Mouse (Mus musculus): Measurements from ENCODE around the gene Dst.

GRCm38 (mm10) chr1:33943943-33944342, 35.9 kb downstream of the Dst start:
- TF ChIP-seq CTCF (IDR thresholded peaks at IDR 0.05; ENCODE audit: low read depth): peak; percentile 15; the same call in 1 of the 2 replicates
- no peak for TF ChIP-seq EP300 (IDR thresholded peaks at IDR 0.05; ENCODE audit: low read depth)

Data from heart, postnatal 0 days (tissue).